Mouse (Mus musculus) lung, adult 2 months (tissue): ENCODE measurements around the gene Stt3b.

Source experiments
- CTCF ChIP-seq: fragments of 200-500 bp; IDR thresholded peaks from 2 replicates; pipeline ENCODE4 v1.5.1; 2011; ENCODE audit warnings: mild to moderate bottlenecking, low read length, control low read depth; ENCODE audit not compliant: insufficient read depth
- POLR2A ChIP-seq: fragments of 200-500 bp; IDR thresholded peaks from 2 replicates; pipeline ENCODE4 v1.6.1; 2011; ENCODE audit warnings: low read depth, mild to moderate bottlenecking, control low read depth, low read length, borderline replicate concordance; ENCODE audit errors: extremely low read depth

DNA sequence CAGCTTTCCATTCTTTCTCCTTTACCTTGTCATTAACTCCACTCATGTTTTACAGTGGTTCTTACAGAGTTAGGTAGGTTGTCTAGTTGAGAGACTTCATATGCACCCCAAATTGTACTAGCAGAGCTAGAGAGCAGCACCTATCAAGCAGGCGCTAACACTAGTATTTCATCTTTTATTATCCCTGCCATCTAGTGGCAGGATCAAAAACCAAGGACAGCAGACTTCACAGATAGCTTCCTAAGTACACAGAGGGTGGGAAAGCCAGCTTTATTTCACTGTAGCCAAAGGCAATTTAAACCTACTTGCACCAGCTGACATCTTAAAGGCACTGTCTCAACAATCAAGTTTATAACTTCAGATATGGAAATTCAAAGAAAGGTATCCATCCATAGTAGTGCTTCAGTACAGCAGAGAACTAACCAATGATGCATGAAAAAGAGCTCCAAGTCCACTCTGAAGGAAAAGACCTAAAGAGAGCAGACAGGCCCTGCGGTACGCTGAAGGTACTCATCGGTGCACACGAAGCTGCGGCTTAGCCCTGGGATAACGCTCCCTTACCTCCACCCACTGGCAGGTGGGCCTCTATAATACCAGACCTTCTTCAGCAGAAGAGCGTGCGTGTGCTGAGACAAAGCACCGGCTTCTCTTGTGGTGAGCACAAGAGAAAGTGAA is 16.2 kb downstream of the Stt3b start:
- TF ChIP-seq POLR2A (no peak), CTCF (no peak)
